Mouse (Mus musculus): ENCODE measurements around the gene Lpgat1. TPM values are rescaled to one million over a fixed set of nuclear protein-coding genes. Genes with fewer than 3 reads are reported as not detected.

Gene Lpgat1
- total and polyA plus RNA-seq, 3 experiments, result 15.3 to 40.0 (median 31.8) TPM

DNA sequence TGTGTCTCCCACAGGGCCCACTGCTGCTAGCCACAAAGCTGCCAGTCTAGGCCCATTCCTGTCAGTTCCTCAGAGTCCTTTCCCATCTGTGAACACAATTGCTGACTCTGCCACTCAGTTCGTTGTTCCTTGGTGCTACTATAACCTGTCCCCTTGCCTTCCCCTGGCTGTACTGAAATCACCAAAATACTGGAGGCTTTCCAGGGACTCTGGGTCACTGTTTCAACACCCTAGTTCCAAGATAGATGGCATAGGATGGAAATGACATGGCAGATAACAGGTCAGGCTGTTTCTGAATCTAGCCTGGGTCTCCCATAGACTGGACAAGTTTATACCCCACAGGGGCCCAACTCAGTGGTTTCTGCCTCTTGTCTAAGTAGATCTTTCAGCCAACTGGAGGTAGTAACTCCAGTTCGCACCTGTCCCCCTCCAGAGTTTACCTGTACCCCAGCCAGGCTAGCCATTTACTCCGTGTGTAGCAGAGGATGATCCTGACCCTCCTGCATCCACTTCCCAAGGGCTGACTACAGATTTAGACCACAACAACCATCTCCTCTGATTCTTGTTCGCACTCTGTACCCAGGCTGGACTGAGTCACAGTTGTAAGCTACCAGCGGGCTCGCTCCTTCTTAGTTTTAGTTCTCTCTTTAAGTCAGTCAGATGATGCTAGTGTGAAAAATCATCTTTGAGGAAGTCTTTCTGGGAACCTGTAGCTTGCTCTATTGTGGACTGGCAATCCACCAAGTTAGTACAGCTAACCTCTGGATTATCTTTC lies 23.1 kb downstream of the Lpgat1 start:
- Histone ChIP-seq H3K9ac (ENCODE audit: insufficient read depth, low read depth) (no peak overlapping the region), H3K36me3 (replicated peaks in 1 of 2; ENCODE audit: control insufficient read depth in 1 of 2, insufficient read depth in 1 of 2, low read length in 1 of 2) (peaks cover 5 to 60% of the 10 kb centered on the region in 2 experiments), H3K4me3 (replicated peaks in 1 of 3; ENCODE audit: low read depth in 2 of 3, low read length in 2 of 3, poor library complexity in 1 of 3) (no peak overlapping the region), H3K79me2 (replicated peaks; ENCODE audit: control insufficient read depth, extremely low read depth, insufficient read depth, poor library complexity, severe bottlenecking) (peaks cover 8% of the 10 kb centered on the region; the same call in 1 of the 2 replicates), H3K4me1 (ENCODE audit: control insufficient read depth in 1 of 2, insufficient read depth in 2 of 2) (peaks cover 4 to 37% of the 10 kb centered on the region in 2 experiments), H3K27ac (ENCODE audit: insufficient read depth, low read depth) (no peak overlapping the region), H3K9me3 (replicated peaks; ENCODE audit: low read length) (no peaks in the 10 kb centered on the region), H3K27me3 (replicated peaks) (no peaks in the 10 kb centered on the region), H3K4me2 (ENCODE audit: insufficient read depth, low read depth, poor library complexity, severe bottlenecking) (no peak overlapping the region)
- in situ Hi-C loops (cut with MboI; ENCODE audit: low pct_ligation_motif_present, low pct_unique_long_range_greater_than_20kb, low sequenced_read_pairs) (no loop called here), dilution Hi-C loops (cut with MboI; ENCODE audit: extremely low pct_ligation_motif_present, extremely low pct_unique_long_range_greater_than_20kb, low sequenced_read_pairs) (no loop called here)
- DNase-seq (ENCODE audit: extremely low read depth), result no peak
- TF ChIP-seq POLR2A (IDR thresholded peaks at IDR 0.05; ENCODE audit: low read depth, low read length) (no peak), TBP (conservative IDR thresholded peaks at IDR 0.05; ENCODE audit: low read depth, low read length) (no peak), MAZ (IDR thresholded peaks at IDR 0.05; ENCODE audit: low read depth, low read length) (no peak), EP300 (IDR thresholded peaks at IDR 0.05; ENCODE audit: low read length) (no peak), SMC3 (IDR thresholded peaks at IDR 0.05; ENCODE audit: low read depth, low read length) (no peak), SIN3A (IDR thresholded peaks at IDR 0.05; ENCODE audit: low read length) (no peak), NRF1 (IDR thresholded peaks at IDR 0.05; ENCODE audit: low read depth, low read length) (no peak), NELFE (IDR thresholded peaks at IDR 0.05; ENCODE audit: low read depth, low read length) (no peak), MAFK (IDR thresholded peaks at IDR 0.05; ENCODE audit: insufficient replicate concordance, low read length) (no peak), KAT2A (IDR thresholded peaks at IDR 0.05; ENCODE audit: insufficient replicate concordance, low read length) (no peak), ELF1 (IDR thresholded peaks at IDR 0.05; ENCODE audit: low read depth, low read length) (no peak), ZC3H11A (IDR thresholded peaks at IDR 0.05; ENCODE audit: low read depth, low read length) (no peak), JUND (conservative IDR thresholded peaks at IDR 0.05; ENCODE audit: low read depth, low read length) (no peak), BHLHE40 (IDR thresholded peaks at IDR 0.05; ENCODE audit: low read depth, low read length) (no peak), POLR2AphosphoS2 (IDR thresholded peaks at IDR 0.05; ENCODE audit: low read depth, low read length) (no peak), PAX5 (IDR thresholded peaks at IDR 0.05; ENCODE audit: low read length) (no peak), CHD2 (IDR thresholded peaks at IDR 0.05; ENCODE audit: low read length) (no peak), JUN (IDR thresholded peaks at IDR 0.05; ENCODE audit: insufficient read depth, low read depth, low read length) (no peak), CTCF (conservative IDR thresholded peaks at IDR 0.05 in 1 of 2, IDR thresholded peaks at IDR 0.05 in 1 of 2; ENCODE audit: low read depth in 2 of 2, low read length in 2 of 2) (no peak), MYC (IDR thresholded peaks at IDR 0.05; ENCODE audit: low read depth, low read length) (no peak)

DNA sequence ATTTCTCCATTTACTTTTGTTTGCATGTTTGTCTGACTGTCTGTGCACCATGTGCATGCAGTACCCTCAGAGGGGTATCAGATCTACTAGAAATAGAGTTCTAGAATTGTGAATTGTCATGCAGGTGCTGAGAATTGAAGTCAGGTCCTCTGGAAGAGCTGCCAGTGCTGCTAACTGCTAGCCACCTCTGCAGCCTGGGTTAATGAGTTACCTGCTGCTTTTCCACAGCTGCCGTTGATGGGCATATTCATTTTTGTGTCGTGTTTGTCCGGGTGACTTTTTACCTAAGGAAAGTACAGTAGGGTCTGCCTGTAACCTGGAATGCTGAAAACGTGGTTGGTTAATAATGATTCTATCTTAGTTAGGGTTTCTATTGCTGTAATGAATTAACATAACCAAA lies 24.0 kb downstream of the Lpgat1 start:
- no peak for DNase-seq (ENCODE audit: extremely low read depth)
- H3K4me1 ChIP-seq (ENCODE audit: control insufficient read depth in 1 of 2, insufficient read depth in 2 of 2), result peaks cover 4 to 37% of the 10 kb centered on the region in 2 experiments
- H3K4me3 ChIP-seq (replicated peaks in 1 of 3; ENCODE audit: low read depth in 2 of 3, low read length in 2 of 3, poor library complexity in 1 of 3), result no peak overlapping the region
- peaks cover 2% of the 10 kb centered on the region; the same call in 1 of the 2 replicates for H3K79me2 ChIP-seq (replicated peaks; ENCODE audit: control insufficient read depth, extremely low read depth, insufficient read depth, poor library complexity, severe bottlenecking)
- H3K9ac ChIP-seq (ENCODE audit: insufficient read depth, low read depth), result no peak overlapping the region
- TF ChIP-seq MAX (IDR thresholded peaks at IDR 0.05; ENCODE audit: low read length), result no peak
- TF ChIP-seq ETS1 (conservative IDR thresholded peaks at IDR 0.05; ENCODE audit: low read depth, low read length), result no peak
- TF ChIP-seq EP300 (IDR thresholded peaks at IDR 0.05; ENCODE audit: low read length), result no peak
- no peak for TF ChIP-seq ZKSCAN1 (IDR thresholded peaks at IDR 0.05; ENCODE audit: borderline replicate concordance, low read depth, low read length)
- no peak for TF ChIP-seq KAT2A (IDR thresholded peaks at IDR 0.05; ENCODE audit: insufficient replicate concordance, low read length)
- no peak for TF ChIP-seq UBTF (IDR thresholded peaks at IDR 0.05; ENCODE audit: low read depth, low read length)
- no peak for TF ChIP-seq ZNF384 (IDR thresholded peaks at IDR 0.05; ENCODE audit: low read depth, low read length)
- no peak for TF ChIP-seq HCFC1 (IDR thresholded peaks at IDR 0.05; ENCODE audit: low read depth, low read length)
- no peak for TF ChIP-seq ZMIZ1 (IDR thresholded peaks at IDR 0.05; ENCODE audit: low read depth, low read length)
- no peak for TF ChIP-seq IRF4 (IDR thresholded peaks at IDR 0.05; ENCODE audit: low read depth, low read length)
- H3K27ac ChIP-seq (ENCODE audit: insufficient read depth, low read depth), result no peak overlapping the region
- no peak overlapping the region for H3K4me2 ChIP-seq (ENCODE audit: insufficient read depth, low read depth, poor library complexity, severe bottlenecking)
- H3K27me3 ChIP-seq (replicated peaks), result no peaks in the 10 kb centered on the region
- peaks cover 5 to 66% of the 10 kb centered on the region in 2 experiments for H3K36me3 ChIP-seq (replicated peaks in 1 of 2; ENCODE audit: control insufficient read depth in 1 of 2, insufficient read depth in 1 of 2, low read length in 1 of 2)
- in situ Hi-C loops (cut with MboI; ENCODE audit: low pct_ligation_motif_present, low pct_unique_long_range_greater_than_20kb, low sequenced_read_pairs), result no loop called here
- dilution Hi-C loops (cut with MboI; ENCODE audit: extremely low pct_ligation_motif_present, extremely low pct_unique_long_range_greater_than_20kb, low sequenced_read_pairs), result no loop called here
- no peaks in the 10 kb centered on the region for H3K9me3 ChIP-seq (replicated peaks; ENCODE audit: low read length)

All from CH12.LX (cell line).